Mouse (Mus musculus) cerebellum, adult 2 months (tissue): Measurements from ENCODE around the gene 4921504E06Rik. TPM values are rescaled to one million over a fixed set of nuclear protein-coding genes. Genes with fewer than 3 reads are reported as not detected.

Source experiments
- DNase-seq, 2 experiments: peaks; one replicate each; pipeline ENCODE4 v3.0.0; 2021
- H3K27ac ChIP-seq: fragments of 200-500 bp; 2 replicates; pipeline ENCODE4 v1.5.1; 2012; ENCODE audit warnings: low read length, control low read depth, inconsistent platforms; ENCODE audit not compliant: insufficient read depth
- H3K27me3 ChIP-seq: fragments of 200-500 bp; 2 replicates; pipeline ENCODE4 v1.6.1; 2012; ENCODE audit warnings: inconsistent platforms, mild to moderate bottlenecking, low read length, moderate library complexity; ENCODE audit not compliant: control insufficient read depth, insufficient read depth
- H3K4me1 ChIP-seq: fragments of 200-500 bp; 2 replicates; pipeline ENCODE4 v1.6.1; 2011; ENCODE audit warnings: low read length; ENCODE audit not compliant: control insufficient read depth, insufficient read depth
- H3K4me3 ChIP-seq: fragments of 200-500 bp; replicated peaks from 2 replicates; pipeline ENCODE3; 2011; ENCODE audit warnings: mild to moderate bottlenecking, low read depth, low read length, control low read depth; ENCODE audit not compliant: insufficient read depth
- CTCF ChIP-seq: fragments of 200-500 bp; IDR thresholded peaks from 2 replicates; pipeline ENCODE4 v1.5.1; 2011; ENCODE audit warnings: low read depth, mild to moderate bottlenecking, control low read depth, low read length, moderate library complexity, borderline replicate concordance; ENCODE audit not compliant: insufficient read depth
- POLR2A ChIP-seq: fragments of 200-500 bp; IDR thresholded peaks from 2 replicates; pipeline ENCODE4 v1.6.1; 2011; ENCODE audit warnings: low read length, control low read depth, borderline replicate concordance; ENCODE audit not compliant: insufficient read depth
- WGBS: fragments of 180-500 bp; shearing (Covaris S2); methylation state at CpG from one replicate; pipeline ENCODE4 v1.1.7; 2018; 5-methylcytosine and 5-hydroxymethylcytosine counted together
- polyA plus RNA-seq: library from polyadenylated mRNA; depleted of rRNA; stranded (reverse); fragments of >200 nt; gene quantifications from 2 replicates; pipeline ENCODE4 v1.2.3, GENCODE M21; 2012; rRNA removed

The 4921504E06Rik gene
- polyA plus RNA-seq, 1 experiment = not detected

DNA sequence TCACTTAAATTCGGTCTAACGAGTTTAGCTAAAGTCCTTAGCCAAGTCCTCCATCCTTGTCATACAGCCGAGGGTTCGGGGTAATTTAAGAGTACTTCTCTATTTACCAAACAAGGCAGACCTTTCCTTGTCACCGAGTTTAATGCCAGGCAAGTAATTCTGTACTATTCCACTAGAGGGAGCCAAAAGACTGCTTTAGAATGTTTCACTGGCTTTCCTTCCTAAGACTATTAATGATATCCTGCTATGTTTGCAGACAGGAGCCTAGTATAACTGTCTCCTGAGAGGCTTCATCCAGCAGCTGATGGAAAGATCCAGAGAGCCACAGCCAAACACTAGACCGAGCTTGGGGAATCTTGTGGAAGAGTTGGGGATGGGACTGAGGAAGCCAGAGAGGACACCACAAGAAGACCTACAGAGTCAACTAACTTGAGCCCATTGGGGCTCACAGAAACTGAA is 138.6 kb downstream of the 4921504E06Rik start:
- TF ChIP-seq POLR2A (no peak), CTCF (peak; percentile 50; the same call in 1 of the 2 replicates)
- WGBS = 1% methylated on average over 6 of the region's 6 CpGs

DNA sequence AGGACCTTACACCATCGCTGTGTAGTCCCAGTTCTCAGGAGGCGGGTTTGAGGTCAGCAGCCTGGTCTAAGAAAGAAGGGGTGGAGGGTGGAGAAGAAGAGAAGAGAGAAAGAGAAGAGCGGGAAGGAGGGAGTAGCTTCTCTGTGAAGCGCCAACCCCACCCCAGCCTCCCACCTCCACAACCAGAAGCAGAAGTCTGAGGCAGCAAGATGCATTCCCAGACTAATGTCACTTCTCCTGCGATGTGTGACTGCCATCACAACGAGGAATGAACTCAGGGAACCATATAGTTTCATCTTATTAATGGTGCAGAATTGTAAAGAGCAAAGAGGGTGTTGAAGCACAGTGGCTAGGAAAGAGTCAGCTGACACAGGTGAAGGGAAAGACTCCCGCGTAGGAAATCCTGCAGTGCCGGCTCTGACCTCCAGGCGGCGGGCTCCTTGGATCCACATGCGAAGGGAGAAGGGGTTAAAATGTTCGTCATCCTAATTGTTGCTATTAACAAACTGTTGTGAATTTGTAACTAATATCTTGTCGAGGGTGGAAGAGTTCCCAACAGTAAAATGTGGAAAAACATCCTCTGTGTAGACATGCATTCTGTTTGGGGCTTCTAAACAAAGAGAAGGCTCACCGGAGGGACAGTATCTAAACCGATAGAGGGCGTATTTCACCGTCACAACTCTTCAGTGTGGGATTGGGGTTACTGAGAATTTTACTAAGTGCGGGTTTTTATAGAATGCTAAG is 139.3 kb downstream of the 4921504E06Rik start:
- H3K27me3 ChIP-seq = no peaks in the 10 kb centered on the region
- 20% methylated on average over 19 of the region's 19 CpGs for WGBS
- TF ChIP-seq CTCF = peak; percentile 58
- TF ChIP-seq POLR2A = no peak
- no peak overlapping the region for H3K4me3 ChIP-seq
- DNase-seq = peak; percentile 31 to 64
- no peaks in the 10 kb centered on the region for H3K4me1 ChIP-seq
- no peak overlapping the region for H3K27ac ChIP-seq

More for the DNA sequence above, 138.6 kb downstream of the 4921504E06Rik start:
- no peak overlapping the region for H3K4me3 ChIP-seq
- H3K27ac ChIP-seq = no peak overlapping the region
- DNase-seq = peak in 1 of 2 experiments; percentile 62
- H3K4me1 ChIP-seq = no peaks in the 10 kb centered on the region
- H3K27me3 ChIP-seq = no peaks in the 10 kb centered on the region

Other genes with a start within 250 kb of the 4921504E06Rik start
- 29.4 and 35.4 TPM in 2 replicates for gene Msrb2, start 182.5 kb downstream of the 4921504E06Rik start, polyA plus RNA-seq
- 0.08 TPM in 1 of 2 replicates, not detected in the other for gene Ptf1a, start 108.3 kb downstream of the 4921504E06Rik start, polyA plus RNA-seq
- gene Otud1, start 103.8 kb upstream of the 4921504E06Rik start, polyA plus RNA-seq = 6.3 and 6.6 TPM in 2 replicates